Mouse (Mus musculus) ES-Bruce4 (cell line): ENCODE data around the gene Lmln.
"Not testable (repeated sequence)": the region's sequence is repeated elsewhere in the genome, so short reads cannot be mapped to it uniquely, and the experiment has no call there.

Source experiments
- CTCF ChIP-seq: IDR thresholded peaks from one replicate; pipeline ENCODE4 v1.8.1; 2011; ENCODE audit warnings: low read depth, low read length
- EP300 ChIP-seq: IDR thresholded peaks from 2 replicates; pipeline ENCODE4 v1.6.1; 2011; ENCODE audit warnings: low read depth, low read length; ENCODE audit not compliant: insufficient read depth

- not testable (repeated sequence) for TF ChIP-seq CTCF, EP300
These were observed 3.7 kb upstream of the Lmln start for GRCm38 (mm10) chr16:33058656-33059055.
